Mouse (Mus musculus) spleen, embryonic (tissue): ENCODE measurements around the gene Prex1.

Experiments used
- CTCF ChIA-PET: fragments of 350-600 bp; sonication (Branson Sonifier 250); formaldehyde crosslinking; loops from one replicate; lab custom pipeline; 2022; lab: Charles Lee

The Prex1 gene

GRCm38 (mm10) chr2:166639750-166640149, 73.9 kb downstream of the Prex1 start:
- CTCF ChIA-PET: no interaction called here

- CTCF ChIA-PET: no interaction called here
These were observed 74.5 kb downstream of the Prex1 start for GRCm38 (mm10) chr2:166638947-166639641.

GRCm38 (mm10) chr2:166638079-166638800, 75.4 kb downstream of the Prex1 start:
- CTCF ChIA-PET: no interaction called here

GRCm38 (mm10) chr2:166637673-166637990, 76.0 kb downstream of the Prex1 start:
- CTCF ChIA-PET: no interaction called here

- CTCF ChIA-PET: interaction anchor here (0.5 kb wide), 1 partner anchor 17 kb away, joined by 4 read pairs; no protein-coding TSS in a partner anchor
These were observed 76.6 kb downstream of the Prex1 start for GRCm38 (mm10) chr2:166636867-166637672.

GRCm38 (mm10) chr2:166635521-166635920, 78.1 kb downstream of the Prex1 start:
- CTCF ChIA-PET: no interaction called here

GRCm38 (mm10) chr2:166632571-166633361, 80.9 kb downstream of the Prex1 start:
- CTCF ChIA-PET: no interaction called here

GRCm38 (mm10) chr2:166631621-166632171, 81.9 kb downstream of the Prex1 start:
- CTCF ChIA-PET: no interaction called here

GRCm38 (mm10) chr2:166631189-166631588, 82.4 kb downstream of the Prex1 start:
- CTCF ChIA-PET: interaction anchor here (0.7 kb wide), 1 partner anchor 11 kb away, joined by 4 read pairs; no protein-coding TSS in a partner anchor

GRCm38 (mm10) chr2:166629941-166630674, 83.5 kb downstream of the Prex1 start:
- CTCF ChIA-PET: interaction anchor here (0.6 to 0.7 kb wide), 2 partner anchors 172 to 208 kb away, joined by 3 to 4 read pairs; no protein-coding TSS in a partner anchor

GRCm38 (mm10) chr2:166627578-166627977, 86.1 kb downstream of the Prex1 start:
- CTCF ChIA-PET: interaction anchor here (0.9 kb wide), 1 partner anchor 16 kb away, joined by 5 read pairs; no protein-coding TSS in a partner anchor

GRCm38 (mm10) chr2:166625219-166625618, 88.4 kb downstream of the Prex1 start:
- CTCF ChIA-PET: interaction anchor here (0.5 to 0.7 kb wide), 2 partner anchors 130 to 362 kb away, joined by 3 to 4 read pairs; no protein-coding TSS in a partner anchor

GRCm38 (mm10) chr2:166623081-166623567, 90.5 kb downstream of the Prex1 start:
- CTCF ChIA-PET: interaction anchor here (0.5 to 0.6 kb wide), 2 partner anchors 18 to 278 kb away, joined by 4 read pairs; no protein-coding TSS in a partner anchor

- CTCF ChIA-PET: interaction anchor here (0.5 kb wide), 1 partner anchor 279 kb away, joined by 4 read pairs; no protein-coding TSS in a partner anchor
These were observed 91.0 kb downstream of the Prex1 start for GRCm38 (mm10) chr2:166622590-166622989.

GRCm38 (mm10) chr2:166622079-166622478, 91.6 kb downstream of the Prex1 start:
- CTCF ChIA-PET: no interaction called here

- CTCF ChIA-PET: interaction anchor here (0.7 kb wide), 1 partner anchor 236 kb away, joined by 3 read pairs; no protein-coding TSS in a partner anchor
These were observed 92.8 kb downstream of the Prex1 start for GRCm38 (mm10) chr2:166620529-166621466.

- CTCF ChIA-PET: interaction anchor here (0.6 to 0.7 kb wide), 4 partner anchors 11 to 397 kb away, joined by 4 to 11 read pairs (median 4); no protein-coding TSS in a partner anchor
These were observed 93.6 kb downstream of the Prex1 start for GRCm38 (mm10) chr2:166619906-166620490.

GRCm38 (mm10) chr2:166619270-166619669, 94.4 kb downstream of the Prex1 start:
- CTCF ChIA-PET: interaction anchor here (0.6 to 0.7 kb wide), 4 partner anchors 12 to 398 kb away, joined by 4 to 11 read pairs (median 4); no protein-coding TSS in a partner anchor
